Mouse (Mus musculus) lung, adult 2 months (tissue): ENCODE data around the gene Ppp1r12a. TPM values are rescaled to one million over a fixed set of nuclear protein-coding genes. Genes with fewer than 3 reads are reported as not detected.

Experiments
- DNase-seq: peaks from one replicate; pipeline ENCODE4 v3.0.0; 2022
- H3K4me1 ChIP-seq: fragments of 200-500 bp; 2 replicates; pipeline ENCODE4 v1.6.1; 2011; ENCODE audit warnings: low read length; ENCODE audit not compliant: control insufficient read depth, insufficient read depth
- H3K4me3 ChIP-seq: fragments of 200-500 bp; replicated peaks from 2 replicates; pipeline ENCODE3; 2011; ENCODE audit warnings: low read depth, mild to moderate bottlenecking, control low read depth, low read length; ENCODE audit errors: extremely low read depth
- CTCF ChIP-seq: fragments of 200-500 bp; IDR thresholded peaks from 2 replicates; pipeline ENCODE4 v1.5.1; 2011; ENCODE audit warnings: mild to moderate bottlenecking, low read length, control low read depth; ENCODE audit not compliant: insufficient read depth
- POLR2A ChIP-seq: fragments of 200-500 bp; IDR thresholded peaks from 2 replicates; pipeline ENCODE4 v1.6.1; 2011; ENCODE audit warnings: low read depth, mild to moderate bottlenecking, control low read depth, low read length, borderline replicate concordance; ENCODE audit errors: extremely low read depth
- WGBS: fragments of 180-500 bp; shearing (Covaris S2); methylation state at CpG from one replicate; pipeline ENCODE4 v1.1.7; 2018; 5-methylcytosine and 5-hydroxymethylcytosine counted together
- polyA plus RNA-seq: library from polyadenylated mRNA; depleted of rRNA; stranded (reverse); fragments of >200 nt; gene quantifications from 2 replicates; pipeline ENCODE4 v1.2.3, GENCODE M21; 2012

The Ppp1r12a gene
- polyA plus RNA-seq, 1 experiment = 32.9 TPM

DNA sequence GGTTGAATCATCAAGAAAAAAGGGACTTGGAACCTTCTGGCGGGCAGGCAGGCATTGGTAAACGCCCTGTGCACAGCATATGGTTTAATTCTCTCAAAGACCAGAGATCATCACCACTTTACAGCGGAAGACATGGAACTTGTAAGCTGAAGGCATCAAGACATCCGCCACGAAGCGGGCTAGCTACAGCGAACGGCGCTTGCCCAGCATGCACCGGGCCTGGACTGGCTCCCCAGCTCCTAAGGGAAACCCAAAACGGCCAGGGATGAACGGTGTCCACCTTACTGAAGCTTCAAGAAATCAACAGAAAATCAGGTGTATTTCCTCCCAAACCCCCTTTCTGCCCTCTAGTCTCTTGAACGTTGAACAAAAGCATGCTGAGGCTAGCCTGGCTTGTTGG, 136.3 kb downstream of the Ppp1r12a start:
- 95% methylated on average over 13 of the region's 13 CpGs for WGBS

DNA sequence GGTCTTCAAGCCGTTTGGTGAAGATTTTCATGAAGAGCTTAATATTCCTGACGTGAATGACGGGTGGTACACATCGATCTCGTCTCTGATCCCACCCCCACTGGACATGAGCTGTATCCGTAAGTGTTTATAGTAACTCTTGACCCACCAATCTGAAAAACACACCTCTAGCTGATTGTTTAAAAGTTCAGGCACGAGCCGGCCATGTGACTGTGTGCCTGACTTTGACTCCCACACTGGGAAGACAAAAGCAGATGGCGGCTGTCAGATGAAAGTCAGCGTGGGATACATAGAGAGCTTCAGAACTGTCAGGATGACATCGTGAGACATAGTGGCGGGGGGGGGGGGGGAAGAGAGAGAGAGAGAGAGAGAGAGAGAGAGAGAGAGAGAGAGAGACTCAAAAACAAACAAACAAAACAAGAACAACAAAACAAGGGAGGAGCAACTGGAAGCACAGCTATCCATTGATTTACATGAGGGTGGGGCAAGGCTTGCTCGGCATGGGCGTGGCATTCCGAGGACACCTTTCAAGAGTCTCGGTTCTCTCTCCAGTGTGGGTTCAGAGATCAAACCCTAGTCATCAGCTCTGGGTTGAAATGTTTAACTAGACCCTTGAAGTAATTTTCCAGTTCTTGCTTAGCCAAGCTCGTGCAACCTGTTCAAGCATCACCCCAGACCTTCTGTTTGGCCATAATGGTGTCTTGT, 137.0 kb downstream of the Ppp1r12a start:
- 69% methylated on average over 16 of the region's 17 CpGs for WGBS
- no peak for DNase-seq
- H3K4me1 ChIP-seq = no peaks in the 10 kb centered on the region
- no peak for TF ChIP-seq CTCF
- TF ChIP-seq POLR2A = no peak
- no peak overlapping the region for H3K4me3 ChIP-seq

More for the DNA sequence above, 136.3 kb downstream of the Ppp1r12a start:
- no peak for DNase-seq
- Histone ChIP-seq H3K4me1 (no peaks in the 10 kb centered on the region), H3K4me3 (no peak overlapping the region)
- TF ChIP-seq POLR2A (no peak), CTCF (no peak)

DNA sequence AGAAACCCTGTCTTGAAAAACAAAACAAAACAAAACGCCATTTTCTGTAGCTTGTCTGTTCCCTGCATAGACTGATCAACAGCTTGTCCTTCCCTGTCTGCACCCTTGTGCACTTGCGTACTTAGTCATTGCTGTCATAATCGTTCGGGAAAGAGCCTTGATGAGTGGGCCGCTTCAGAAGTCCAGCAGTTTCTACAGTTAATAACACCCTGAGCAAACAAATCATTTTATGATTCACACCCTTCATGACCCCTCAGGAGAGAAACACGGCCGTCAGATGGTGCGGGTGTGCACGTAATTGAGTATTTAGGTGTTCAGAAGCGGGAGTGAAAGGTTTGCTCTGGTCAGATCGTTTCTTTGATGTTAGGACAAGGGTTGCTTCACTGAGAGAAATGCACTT, 137.8 kb downstream of the Ppp1r12a start:
- H3K4me1 ChIP-seq = no peaks in the 10 kb centered on the region
- no peak for TF ChIP-seq POLR2A
- no peak for TF ChIP-seq CTCF
- WGBS = 58% methylated on average over 11 of the region's 11 CpGs
- no peak for DNase-seq
- H3K4me3 ChIP-seq = no peak overlapping the region

DNA sequence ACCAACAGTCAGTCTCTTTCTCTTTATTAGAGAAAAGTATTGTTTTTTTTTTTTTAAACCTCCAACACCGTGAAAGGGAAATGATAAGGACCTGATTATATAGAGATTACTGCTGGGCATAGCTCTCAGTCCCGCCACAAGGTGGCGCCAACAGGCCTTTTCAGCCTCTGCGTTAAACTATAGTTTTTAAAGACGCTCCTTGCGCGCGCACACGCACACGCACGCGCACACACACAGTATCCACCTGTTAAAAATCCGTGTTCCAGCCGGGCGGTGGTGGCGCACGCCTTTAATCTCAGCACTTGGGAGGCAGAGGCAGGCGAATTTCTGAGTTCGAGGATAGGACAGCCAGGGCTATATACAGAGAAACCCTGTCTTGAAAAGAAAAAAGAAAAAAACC, 138.8 kb downstream of the Ppp1r12a start:
- H3K4me3 ChIP-seq = no peak overlapping the region
- H3K4me1 ChIP-seq = no peaks in the 10 kb centered on the region
- peak; percentile 82 for DNase-seq
- no peak for TF ChIP-seq POLR2A
- TF ChIP-seq CTCF = peak; percentile 92
- WGBS = 6% methylated on average over 19 of the region's 19 CpGs

DNA sequence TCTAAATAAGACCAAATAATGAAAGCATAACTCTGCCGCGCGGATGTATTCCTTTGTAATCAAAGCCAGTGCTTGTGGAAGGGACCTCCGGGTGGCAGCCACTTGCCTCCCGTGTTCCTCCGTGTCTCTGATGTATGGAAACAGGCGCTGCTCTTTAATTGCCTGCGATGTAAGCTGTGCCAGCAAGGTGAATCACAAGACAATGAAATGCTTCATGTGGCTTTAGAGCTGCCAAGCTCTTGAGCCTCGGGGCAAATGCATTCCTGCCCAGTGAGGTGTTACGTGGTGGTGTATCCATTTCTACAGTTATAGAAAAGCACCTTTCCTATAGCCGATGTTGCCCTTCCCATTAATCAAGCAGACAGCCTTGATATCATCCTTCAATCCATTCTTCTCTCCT, 145.8 kb downstream of the Ppp1r12a start:
- no peaks in the 10 kb centered on the region for H3K4me1 ChIP-seq
- H3K4me3 ChIP-seq = no peak overlapping the region
- 56% methylated on average over 11 of the region's 11 CpGs for WGBS
- DNase-seq = no peak
- TF ChIP-seq CTCF (no peak), POLR2A (no peak)

DNA sequence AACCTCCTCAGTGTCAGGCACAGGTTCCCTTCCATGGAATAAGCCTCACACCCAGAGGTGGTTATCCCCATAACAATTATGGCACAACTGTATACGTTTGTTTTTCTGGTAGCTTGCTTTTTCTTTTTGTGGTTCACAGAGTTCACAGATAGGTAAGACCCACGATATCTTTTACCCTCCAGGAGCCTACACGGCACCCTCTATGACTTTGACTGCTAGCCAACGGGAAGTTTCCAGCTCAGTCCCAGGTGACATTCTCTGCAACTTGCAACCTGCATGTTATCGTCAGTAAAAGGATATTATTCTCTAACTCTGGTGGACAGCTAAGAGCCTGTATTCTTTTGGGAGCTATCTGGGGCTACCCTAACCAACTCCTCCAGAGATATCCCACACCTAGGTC, 148.2 kb downstream of the Ppp1r12a start:
- TF ChIP-seq POLR2A = no peak
- TF ChIP-seq CTCF = no peak
- 83% methylated on average over 5 of the region's 5 CpGs for WGBS
- no peak for DNase-seq
- no peaks in the 10 kb centered on the region for H3K4me1 ChIP-seq
- H3K4me3 ChIP-seq = no peak overlapping the region

DNA sequence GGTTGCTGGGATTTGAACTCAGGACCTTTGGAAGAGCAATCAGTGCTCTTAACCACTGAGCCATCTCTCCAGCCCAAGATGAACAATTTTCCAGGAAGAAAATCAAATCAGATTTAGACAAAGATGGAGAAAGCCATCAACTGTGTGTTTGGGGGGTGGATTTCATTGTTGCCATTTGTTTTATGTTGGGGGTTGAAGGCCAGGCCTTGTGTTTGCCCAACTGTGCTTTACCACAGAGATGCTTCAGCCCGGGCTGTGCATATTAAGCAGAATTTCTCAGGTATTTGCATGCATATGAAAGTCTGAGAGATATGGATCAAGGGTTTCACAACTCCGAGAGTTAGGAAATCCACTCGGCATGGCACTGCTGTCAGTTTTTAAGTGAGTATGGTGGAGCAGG, 149.4 kb downstream of the Ppp1r12a start:
- 83% methylated on average over 3 of the region's 3 CpGs for WGBS

DNA sequence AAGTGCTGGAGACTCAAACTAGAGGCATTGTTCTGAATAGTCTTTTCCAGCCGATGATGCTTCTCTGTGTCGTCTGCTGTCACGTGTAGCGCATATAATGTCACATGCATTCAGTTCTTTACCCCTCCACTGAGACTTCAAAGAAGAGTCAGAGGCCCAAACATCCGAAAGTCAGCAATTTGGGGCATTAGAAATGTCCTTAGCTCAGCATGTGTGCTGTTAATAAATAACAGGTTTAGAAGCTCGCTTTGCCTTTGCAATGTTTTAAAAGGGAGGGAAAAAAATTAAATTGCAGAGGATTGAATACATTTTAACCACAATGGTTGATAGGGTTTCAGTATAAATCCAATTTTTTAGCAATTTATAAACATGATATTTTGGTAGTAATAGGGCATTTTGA, 151.9 kb downstream of the Ppp1r12a start:
- Histone ChIP-seq H3K4me3 (no peak overlapping the region), H3K4me1 (no peaks in the 10 kb centered on the region)
- TF ChIP-seq CTCF (no peak), POLR2A (no peak)
- WGBS = 85% methylated on average over 6 of the region's 6 CpGs
- DNase-seq = no peak

More for the DNA sequence above, 149.4 kb downstream of the Ppp1r12a start:
- no peak for TF ChIP-seq CTCF
- no peak for TF ChIP-seq POLR2A
- DNase-seq = no peak
- H3K4me3 ChIP-seq = no peak overlapping the region
- no peaks in the 10 kb centered on the region for H3K4me1 ChIP-seq

DNA sequence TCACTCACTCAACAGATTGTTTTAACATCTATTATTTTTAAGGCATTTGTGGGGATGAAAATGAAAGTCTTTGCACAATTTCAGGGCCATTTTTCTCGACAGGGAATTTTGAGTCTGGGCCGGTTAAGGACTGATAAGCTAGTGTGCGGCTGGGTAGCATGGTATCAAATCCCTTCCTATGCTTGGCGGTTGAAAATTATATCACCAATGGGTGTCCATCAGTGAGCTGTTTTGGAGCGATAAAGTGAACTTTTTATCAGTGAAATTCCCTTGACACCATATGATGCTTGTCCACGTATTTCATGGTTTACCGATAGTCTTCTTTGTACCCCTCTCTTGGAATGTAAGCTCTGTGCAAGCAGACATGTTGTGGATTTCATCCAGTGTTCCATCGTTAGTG, 152.4 kb downstream of the Ppp1r12a start:
- TF ChIP-seq CTCF (no peak), POLR2A (no peak)
- Histone ChIP-seq H3K4me1 (no peaks in the 10 kb centered on the region), H3K4me3 (no peak overlapping the region)
- 83% methylated on average over 8 of the region's 8 CpGs for WGBS
- no peak for DNase-seq

DNA sequence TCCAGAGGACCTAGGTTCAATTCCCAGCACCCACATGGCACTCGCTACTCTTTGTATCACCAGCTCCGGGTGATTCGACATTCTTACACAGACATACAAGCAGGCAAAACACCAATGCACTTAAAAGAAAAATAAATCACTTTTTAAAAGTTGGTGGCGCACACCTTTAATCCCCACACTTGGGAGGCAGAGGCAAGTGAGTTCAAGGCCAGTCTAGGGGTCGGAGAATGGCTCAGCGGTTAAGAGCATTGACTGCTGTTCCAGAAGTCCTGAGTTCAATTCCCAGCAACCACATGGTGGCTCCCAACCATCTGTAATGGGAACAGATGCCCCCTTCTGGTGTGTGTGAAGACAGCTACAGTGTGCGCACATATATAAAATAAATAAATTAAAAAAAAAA, 153.2 kb downstream of the Ppp1r12a start:
- no peak for DNase-seq
- Histone ChIP-seq H3K4me3 (no peak overlapping the region), H3K4me1 (no peaks in the 10 kb centered on the region)
- WGBS = 94% methylated on average over 7 of the region's 7 CpGs
- TF ChIP-seq POLR2A (no peak), CTCF (no peak)

DNA sequence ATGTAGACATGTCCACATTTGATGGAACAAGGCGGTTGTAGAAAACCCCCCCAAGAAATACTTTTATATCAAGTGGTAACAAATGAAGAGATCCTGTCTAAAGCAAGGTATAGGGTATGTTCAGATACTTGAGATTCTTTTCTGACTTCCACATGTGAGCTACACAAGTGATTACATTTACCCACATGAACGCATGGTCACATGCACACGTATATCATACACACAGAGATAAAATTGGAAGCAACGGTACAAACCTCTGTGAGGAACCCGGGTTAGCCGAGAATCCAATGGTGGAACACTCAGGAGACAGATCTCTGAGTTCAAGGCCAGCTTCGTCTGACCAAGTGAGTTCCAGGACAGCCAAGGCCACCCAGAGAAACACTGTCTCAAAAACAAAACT, 166.4 kb downstream of the Ppp1r12a start:
- 89% methylated on average over 7 of the region's 7 CpGs for WGBS
- DNase-seq = no peak
- Histone ChIP-seq H3K4me1 (no peaks in the 10 kb centered on the region), H3K4me3 (no peak overlapping the region)
- TF ChIP-seq CTCF (no peak), POLR2A (no peak)

DNA sequence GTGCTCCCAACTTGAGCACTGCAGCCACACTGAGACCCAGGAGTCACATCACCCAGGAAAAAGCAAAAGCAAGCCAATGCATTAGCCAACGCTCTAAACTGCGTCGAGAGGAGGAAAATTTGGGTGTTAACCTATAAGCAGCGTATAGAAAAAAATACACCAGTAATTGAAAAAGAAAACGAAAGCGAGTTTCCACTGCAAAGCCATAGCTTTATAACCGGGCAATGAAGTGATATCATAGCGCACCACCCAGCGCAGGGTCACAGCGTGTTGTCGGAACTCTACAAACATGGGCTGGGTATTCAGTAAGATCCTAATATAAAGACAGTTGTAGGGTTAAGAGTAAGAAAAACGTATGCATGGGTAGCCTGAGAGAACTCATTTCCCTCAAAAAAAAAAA, 167.0 kb downstream of the Ppp1r12a start:
- WGBS = 90% methylated on average over 12 of the region's 12 CpGs
- no peaks in the 10 kb centered on the region for H3K4me1 ChIP-seq
- TF ChIP-seq CTCF (no peak), POLR2A (no peak)
- DNase-seq = no peak
- H3K4me3 ChIP-seq = no peak overlapping the region
